Mouse (Mus musculus): ENCODE results near the gene Zscan22. TPM values are rescaled to one million over a fixed set of nuclear protein-coding genes. Genes with fewer than 3 reads are reported as not detected.
"Not testable (repeated sequence)": the region's sequence is repeated elsewhere in the genome, so short reads cannot be mapped to it uniquely, and the experiment has no call there.

The Zscan22 gene
- total RNA-seq, 2 experiments from 2014 or later = 16.2 to 17.0 TPM

DNA sequence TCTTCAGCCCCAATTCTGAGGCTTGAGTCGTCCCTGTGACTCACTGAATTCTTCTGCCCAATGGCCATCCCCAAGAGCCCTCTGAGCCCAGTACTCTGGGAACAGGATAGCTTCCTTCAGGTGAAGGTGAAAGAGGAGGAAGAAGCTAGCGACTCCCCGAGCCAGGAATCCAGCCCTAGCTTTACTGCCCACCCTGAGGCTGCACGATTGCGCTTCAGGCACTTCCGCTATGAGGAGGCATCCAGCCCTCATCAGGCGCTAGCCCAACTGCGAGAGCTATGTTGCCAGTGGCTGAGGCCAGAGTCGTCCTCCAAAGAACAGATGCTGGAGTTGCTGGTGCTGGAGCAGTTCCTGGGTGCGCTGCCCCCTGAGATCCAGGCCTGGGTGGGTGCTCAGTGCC is 6.0 kb downstream of the Zscan22 start:
- H3K4me3 ChIP-seq = no peak overlapping the region
- no peak overlapping the region for H3K27ac ChIP-seq
- DNase-seq (ENCODE audit: extremely low spot score in 1 of 2, low spot score in 2 of 2) = no peak
- TF ChIP-seq CTCF (IDR thresholded peaks at IDR 0.05) = no peak
- intact Hi-C loops (cut with DNase I) = no loop called here

DNA sequence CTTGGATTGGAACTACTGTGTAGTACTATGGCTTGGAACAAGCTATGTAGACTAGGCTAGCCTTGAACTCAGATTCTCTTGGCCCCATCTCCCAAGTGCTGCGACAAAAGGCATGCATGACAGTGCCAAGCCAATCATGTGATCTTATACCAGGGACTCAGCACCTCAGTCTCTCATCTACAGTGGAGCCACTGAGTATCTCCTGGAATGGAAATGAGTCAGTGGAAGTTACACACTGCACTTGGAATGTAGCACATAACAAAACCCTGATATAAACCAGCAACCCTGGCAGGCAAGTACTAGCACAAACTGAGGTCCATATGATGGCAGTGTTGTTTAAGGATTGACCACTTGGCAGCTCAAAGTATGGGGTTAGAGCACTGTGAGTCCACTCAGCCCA is 7.5 kb downstream of the Zscan22 start:
- no peak for DNase-seq (ENCODE audit: extremely low spot score in 1 of 2, low spot score in 2 of 2)
- Histone ChIP-seq H3K4me3 (no peak overlapping the region), H3K27ac (no peak overlapping the region)
- no peak for TF ChIP-seq CTCF (IDR thresholded peaks at IDR 0.05)
- intact Hi-C loops (cut with DNase I) = no loop called here

DNA sequence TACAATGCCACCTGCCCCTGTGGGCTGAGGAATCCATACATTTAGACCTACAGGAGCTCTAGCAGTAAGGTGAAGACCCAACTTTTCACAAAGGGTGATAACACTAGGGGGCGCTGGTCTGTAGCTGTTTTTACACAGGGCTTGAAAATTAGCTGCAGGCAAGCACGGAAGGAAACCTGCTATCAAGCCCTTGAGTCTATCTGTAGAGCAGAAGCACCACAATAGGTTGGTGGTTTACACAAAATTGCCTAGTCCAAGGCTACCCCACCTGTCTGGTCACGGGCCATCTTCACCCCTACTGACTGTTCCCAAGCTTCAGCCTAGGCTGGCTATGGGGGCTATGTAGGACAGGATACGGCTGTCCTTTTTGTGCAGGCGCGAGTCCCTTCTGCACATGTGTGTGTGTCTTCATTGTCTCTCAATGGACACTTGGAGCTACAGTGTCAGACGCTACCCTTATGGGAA is 11.9 kb downstream of the Zscan22 start:
- Histone ChIP-seq H3K27ac (peak overlapping the region; percentile 88), H3K4me3 (peak overlapping the region; percentile 48)
- intact Hi-C loops (cut with DNase I) = no loop called here
- peak; percentile 77 for TF ChIP-seq CTCF (IDR thresholded peaks at IDR 0.05)
- DNase-seq (ENCODE audit: extremely low spot score in 1 of 2, low spot score in 2 of 2) = peak; percentile 67 to 76

DNA sequence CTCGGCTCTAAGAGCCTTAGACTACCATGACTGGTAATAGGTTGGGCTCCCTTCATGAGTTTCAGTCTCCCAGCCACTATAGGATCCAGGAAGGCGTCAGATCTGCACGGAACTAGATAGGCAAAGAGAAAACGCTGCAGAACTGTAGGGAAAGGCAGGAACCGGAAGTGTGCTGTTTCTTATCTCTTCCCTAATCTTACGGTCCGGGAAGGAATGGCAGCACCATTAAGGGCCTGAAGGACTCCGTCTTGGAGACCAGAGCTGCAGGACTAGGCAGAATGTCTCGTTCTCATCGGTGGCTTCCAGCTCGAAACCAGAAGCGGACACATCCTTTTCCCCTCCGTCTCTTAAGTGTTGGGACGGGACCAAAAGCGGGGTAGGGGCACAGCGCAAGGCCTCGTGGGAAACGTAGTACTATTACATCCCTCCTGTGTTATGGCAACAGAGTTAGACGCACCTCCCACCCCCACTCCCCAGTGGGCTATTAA is 12.6 kb downstream of the Zscan22 start:
- DNase-seq (ENCODE audit: extremely low spot score in 1 of 2, low spot score in 2 of 2) = peak; percentile 64 to 70
- no peak for TF ChIP-seq CTCF (IDR thresholded peaks at IDR 0.05)
- Histone ChIP-seq H3K4me3 (peak overlapping the region; percentile 48), H3K27ac (peak overlapping the region; percentile 88)
- intact Hi-C loops (cut with DNase I) = no loop called here

DNA sequence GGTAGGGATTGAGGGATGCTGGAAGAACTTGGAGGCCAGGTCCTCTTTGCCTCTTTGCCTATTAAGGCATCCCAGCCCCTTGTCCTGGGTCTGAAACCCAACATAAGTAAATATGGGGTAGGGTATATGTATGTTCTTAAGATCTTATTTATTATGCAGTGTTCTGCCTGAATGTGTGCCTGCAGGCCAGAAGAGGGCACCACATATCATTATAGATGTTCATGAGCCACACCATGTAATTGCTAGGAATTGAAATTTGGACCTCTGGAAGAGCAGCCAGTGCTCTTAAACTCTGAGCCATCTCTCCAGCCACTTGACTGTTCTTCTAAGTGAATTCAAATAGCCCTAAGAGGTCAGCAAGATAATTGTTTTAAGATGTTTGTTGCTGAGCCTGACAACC is 15.9 kb downstream of the Zscan22 start:
- no peak for DNase-seq (ENCODE audit: extremely low spot score in 1 of 2, low spot score in 2 of 2)
- H3K27ac ChIP-seq = no peak overlapping the region
- peak; percentile 59 for TF ChIP-seq CTCF (IDR thresholded peaks at IDR 0.05)
- intact Hi-C loops (cut with DNase I) = no loop called here
- no peak overlapping the region for H3K4me3 ChIP-seq

DNA sequence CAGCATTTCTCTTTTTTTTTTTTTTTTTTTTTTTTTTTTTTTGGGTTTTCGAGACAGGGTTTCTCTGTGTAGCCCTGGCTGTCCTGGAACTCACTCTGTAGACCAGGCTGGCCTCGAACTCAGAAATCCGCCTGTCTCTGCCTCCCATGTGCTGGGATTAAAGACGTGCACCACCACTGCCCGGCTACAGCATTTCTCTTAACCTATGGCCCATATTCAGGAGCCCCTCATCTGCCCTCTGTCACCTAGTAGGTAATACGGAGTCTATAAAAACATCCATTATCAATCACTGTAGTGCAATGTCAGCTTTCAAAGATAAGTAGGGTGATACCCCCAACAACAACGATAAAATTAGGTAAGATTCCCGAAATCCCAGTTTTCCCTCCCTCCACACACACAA is 22.9 kb downstream of the Zscan22 start:
- H3K4me3 ChIP-seq; DNase-seq (ENCODE audit: extremely low spot score in 1 of 2, low spot score in 2 of 2); H3K27ac ChIP-seq: not testable (repeated sequence)
- intact Hi-C loops (cut with DNase I) = loop anchor here (5.0 kb wide), 3 partner anchors 87 to 132 kb away; partner anchors contain the start of genes Mzf1 and Ube2m

DNA sequence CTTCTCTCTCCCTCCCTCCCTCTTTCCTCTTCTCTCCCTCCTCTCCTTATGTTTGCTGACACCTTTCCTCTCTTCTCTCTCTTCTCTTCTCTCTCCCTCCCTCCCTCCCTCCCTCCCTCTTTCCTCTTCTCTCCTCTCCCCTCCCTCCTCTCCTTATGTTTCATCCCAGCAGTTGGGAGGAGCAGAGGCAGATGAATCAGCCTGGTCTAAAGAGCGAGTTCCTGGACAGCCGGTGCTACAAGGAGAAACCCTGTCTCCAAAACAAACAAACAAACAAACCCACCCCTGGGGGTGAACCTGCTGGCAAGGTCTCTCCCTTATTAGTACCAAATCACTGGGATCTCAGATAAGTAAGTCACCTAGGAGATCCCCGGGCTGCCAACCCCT is 23.7 kb downstream of the Zscan22 start:
- no peak for DNase-seq (ENCODE audit: extremely low spot score in 1 of 2, low spot score in 2 of 2)
- no peak for TF ChIP-seq CTCF (IDR thresholded peaks at IDR 0.05)
- intact Hi-C loops (cut with DNase I) = loop anchor here (5.0 kb wide), 3 partner anchors 86 to 131 kb away; partner anchors contain the start of genes Mzf1 and Ube2m
- Histone ChIP-seq H3K27ac (peak overlapping the region; percentile 98), H3K4me3 (peak overlapping the region; percentile 85)

DNA sequence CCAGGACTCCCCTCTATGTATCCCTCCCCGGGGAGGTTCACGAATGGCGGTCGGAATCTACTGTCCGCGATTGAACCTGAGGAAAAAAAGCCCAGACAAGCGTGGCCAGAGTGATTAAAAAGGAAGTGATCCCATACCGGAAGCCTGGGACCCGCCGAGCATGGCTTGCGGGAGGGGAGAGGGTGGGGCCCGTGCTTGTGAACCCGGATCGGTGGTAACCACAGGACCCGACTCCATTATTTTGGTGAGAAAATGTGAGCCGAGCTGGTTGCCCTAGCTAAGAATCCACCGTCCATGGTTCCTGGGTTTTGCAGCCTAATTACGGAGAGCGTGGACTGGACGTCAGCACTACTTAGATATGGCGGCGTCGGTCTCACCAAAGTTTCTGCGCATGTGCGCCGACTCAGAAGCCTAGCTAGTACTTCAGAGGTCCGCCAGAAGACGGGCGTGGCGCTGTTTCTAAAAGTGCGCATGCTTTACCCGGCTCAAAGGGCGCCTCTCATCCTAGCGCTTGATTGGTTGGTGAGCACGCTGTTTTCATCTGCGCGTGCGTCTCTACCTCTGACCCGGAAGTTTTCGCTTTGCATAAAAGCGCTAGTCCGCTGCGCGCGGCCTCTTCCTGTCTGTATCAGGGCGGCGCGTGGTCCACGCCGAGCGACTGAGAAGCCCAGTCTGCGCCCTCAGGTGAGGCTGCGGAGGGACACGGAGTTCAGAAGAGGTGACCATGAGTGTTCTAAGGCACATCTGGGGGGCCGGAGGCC is 24.3 kb downstream of the Zscan22 start, which contains the start of gene Rps5:
TSS of gene Rps5 (plus strand) at position 586 of the 761 bp plus-strand sequence.
- intact Hi-C loops (cut with DNase I) = loop anchor here (2.0 to 5.0 kb wide), 5 partner anchors 23 to 130 kb away; partner anchors contain the start of genes Mzf1, Ube2m and Zfp324
- peak within 1 kb of the TSS; percentile 98 for H3K27ac ChIP-seq

DNA sequence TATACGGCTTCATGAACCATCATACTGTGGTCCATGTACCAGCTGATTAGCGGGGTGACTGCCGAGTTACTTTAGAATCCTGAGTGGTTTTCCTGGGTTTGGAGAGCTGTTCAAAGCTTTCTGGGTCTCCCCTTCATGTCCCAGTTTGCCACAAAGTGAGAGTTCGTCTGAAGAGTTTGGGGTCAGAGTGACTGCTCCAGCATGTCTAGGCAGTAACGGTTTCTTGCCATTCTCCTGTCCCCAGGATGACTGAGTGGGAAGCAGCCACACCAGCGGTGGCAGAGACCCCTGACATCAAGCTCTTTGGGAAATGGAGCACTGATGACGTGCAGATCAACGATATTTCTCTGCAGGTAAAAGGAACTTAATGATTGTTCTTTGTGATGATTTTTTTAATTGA is 25.1 kb downstream of the Zscan22 start:
- no peak for TF ChIP-seq CTCF (IDR thresholded peaks at IDR 0.05)
- intact Hi-C loops (cut with DNase I) = loop anchor here (2.0 to 5.0 kb wide), 5 partner anchors 24 to 130 kb away; partner anchors contain the start of genes Mzf1, Ube2m and Zfp324
- H3K4me3 ChIP-seq = peak overlapping the region; percentile 85
- H3K27ac ChIP-seq = peak overlapping the region; percentile 72; the same call in 1 of the 2 replicates
- DNase-seq (ENCODE audit: extremely low spot score in 1 of 2, low spot score in 2 of 2) = no peak

More for the DNA sequence above, 24.3 kb downstream of the Zscan22 start, which contains the start of gene Rps5:
- H3K4me3 ChIP-seq = peak within 1 kb of the TSS; percentile 85
- peak; percentile 97 to 99 for DNase-seq (ENCODE audit: extremely low spot score in 1 of 2, low spot score in 2 of 2)
- TF ChIP-seq CTCF (IDR thresholded peaks at IDR 0.05) = peak; percentile 94

DNA sequence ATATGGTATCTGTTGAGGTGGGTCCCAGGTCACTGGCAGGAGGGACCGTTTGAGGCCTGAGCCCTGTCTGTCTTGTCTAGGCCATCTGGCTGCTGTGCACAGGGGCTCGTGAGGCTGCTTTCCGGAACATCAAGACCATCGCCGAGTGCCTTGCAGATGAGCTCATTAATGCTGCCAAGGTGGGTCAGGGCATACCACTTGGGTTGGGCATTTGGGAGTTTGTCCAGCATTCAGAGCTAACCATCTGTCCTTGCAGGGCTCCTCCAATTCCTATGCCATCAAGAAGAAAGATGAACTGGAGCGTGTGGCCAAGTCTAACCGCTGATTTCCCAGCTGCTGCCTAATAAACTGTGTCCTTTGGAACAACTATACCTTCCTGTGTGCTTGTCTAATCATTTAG is 28.7 kb downstream of the Zscan22 start:
- intact Hi-C loops (cut with DNase I) = loop anchor here (2.0 kb wide), 1 partner anchor 20 kb away; no protein-coding TSS in a partner anchor
- no peak for DNase-seq (ENCODE audit: extremely low spot score in 1 of 2, low spot score in 2 of 2)

DNA sequence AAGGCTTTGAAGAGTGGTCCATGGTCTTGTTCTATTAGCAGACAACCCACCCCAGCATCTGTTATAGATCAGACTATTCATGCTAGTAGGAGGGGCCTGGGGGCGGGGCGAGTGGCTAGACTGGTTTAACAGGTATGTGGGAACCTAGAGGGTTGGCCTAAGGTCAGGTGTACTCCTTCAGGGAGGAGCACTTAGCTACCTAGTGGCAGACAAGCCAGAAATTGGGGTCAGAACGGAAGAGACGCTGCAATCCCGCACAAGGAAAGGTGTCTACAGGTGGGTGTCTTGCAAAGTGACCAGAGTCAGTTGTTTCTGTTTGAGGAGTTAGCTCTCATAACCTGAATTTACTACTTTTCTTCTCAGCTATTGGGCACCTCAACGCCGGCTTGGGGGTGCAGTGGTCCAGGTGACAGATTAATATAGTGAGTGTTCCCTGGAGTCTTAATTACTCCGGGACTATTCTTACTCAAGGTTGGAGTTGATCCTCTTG is 29.6 kb downstream of the Zscan22 start, which contains the start of gene Rnf225:
TSS of gene Rnf225 (plus strand) at position 226 of the 490 bp plus-strand sequence.
- intact Hi-C loops (cut with DNase I) = loop anchor here (2.0 kb wide), 1 partner anchor 20 kb away; no protein-coding TSS in a partner anchor
- TF ChIP-seq CTCF (IDR thresholded peaks at IDR 0.05) = no peak
- no peak for DNase-seq (ENCODE audit: extremely low spot score in 1 of 2, low spot score in 2 of 2)
- Histone ChIP-seq H3K27ac (no peak within 1 kb of the TSS; the same call in 1 of the 2 replicates), H3K4me3 (peak within 1 kb of the TSS; percentile 47)

More for the DNA sequence above, 28.7 kb downstream of the Zscan22 start:
- Histone ChIP-seq H3K4me3 (no peak overlapping the region), H3K27ac (no peak overlapping the region)
- no peak for TF ChIP-seq CTCF (IDR thresholded peaks at IDR 0.05)
